Mouse (Mus musculus) brain, adult 2 months (tissue): ENCODE data around the gene Olfr1446.

Experiments
- DNase-seq: peaks from one replicate; pipeline ENCODE4 v3.0.0; 2011; ENCODE audit warnings: low read depth, low spot score

Olfr1446 gene

GRCm38 (mm10) chr19:12893424-12893823, at the start of gene Olfr1446:
Gene Olfr1446 (minus strand): TSS chr19:12893524.
- no peak for DNase-seq

- DNase-seq, result no peak
These were observed 37.2 kb upstream of the Olfr1446 start, which contains the start of gene Olfr1449 for GRCm38 (mm10) chr19:12930540-12930939. Gene Olfr1449 (plus strand): TSS chr19:12930840.

- DNase-seq, result no peak
These were observed 31.0 kb upstream of the Olfr1446 start, which contains the start of gene Olfr1448 for GRCm38 (mm10) chr19:12924319-12924718. Gene Olfr1448 (minus strand): TSS chr19:12924419.

GRCm38 (mm10) chr19:12903643-12904042, 10.3 kb upstream of the Olfr1446 start, which contains the start of gene Olfr1447:
Gene Olfr1447 (minus strand): TSS chr19:12903743.
- no peak for DNase-seq

- DNase-seq, result no peak
These were observed 9.8 kb downstream of the Olfr1446 start, which contains the start of gene Olfr1445 for GRCm38 (mm10) chr19:12883555-12883954. Gene Olfr1445 (plus strand): TSS chr19:12883855.

GRCm38 (mm10) chr19:12856983-12857382, 36.3 kb downstream of the Olfr1446 start, which contains the start of gene Olfr1444:
Gene Olfr1444 (plus strand): TSS chr19:12857283.
- no peak for DNase-seq

- no peak for DNase-seq
These were observed 46.9 kb downstream of the Olfr1446 start, which contains the start of gene Gm5244 for GRCm38 (mm10) chr19:12846382-12846781. Gene Gm5244 (plus strand): TSS chr19:12846682.

- DNase-seq, result peak; percentile 38
These were observed 54.8 kb downstream of the Olfr1446 start for GRCm38 (mm10) chr19:12838507-12838906.
